Mouse (Mus musculus): ENCODE results near the gene Aftph.

Gene Aftph

GRCm38 (mm10) chr11:20723572-20723971, 17.8 kb downstream of the Aftph start:
- DNase-seq: no peak

- no peak for DNase-seq
These were observed 29.2 kb downstream of the Aftph start for GRCm38 (mm10) chr11:20712068-20712671.

- DNase-seq: peak; percentile 64
These were observed 50.4 kb downstream of the Aftph start for GRCm38 (mm10) chr11:20691000-20691399.

- DNase-seq: no peak
These were observed 59.7 kb downstream of the Aftph start for GRCm38 (mm10) chr11:20681679-20682078.

GRCm38 (mm10) chr11:20680781-20681180, 60.6 kb downstream of the Aftph start:
- DNase-seq: no peak

- DNase-seq: no peak
These were observed 62.0 kb downstream of the Aftph start for GRCm38 (mm10) chr11:20679396-20679795.

- no peak for DNase-seq
These were observed 68.9 kb downstream of the Aftph start for GRCm38 (mm10) chr11:20672513-20672912.

GRCm38 (mm10) chr11:20671789-20672392, 69.5 kb downstream of the Aftph start:
- no peak for DNase-seq

- no peak for DNase-seq
These were observed 76.5 kb downstream of the Aftph start for GRCm38 (mm10) chr11:20664878-20665277.

GRCm38 (mm10) chr11:20663580-20664198, 77.7 kb downstream of the Aftph start:
- no peak for DNase-seq

- no peak for DNase-seq
These were observed 78.6 kb downstream of the Aftph start for GRCm38 (mm10) chr11:20662811-20663210.

GRCm38 (mm10) chr11:20661652-20662051, 79.7 kb downstream of the Aftph start:
- peak; percentile 68 for DNase-seq

- no peak for DNase-seq
These were observed 81.0 kb downstream of the Aftph start for GRCm38 (mm10) chr11:20660111-20661097.

GRCm38 (mm10) chr11:20659094-20659493, 82.3 kb downstream of the Aftph start:
- DNase-seq: no peak

- no peak for DNase-seq
These were observed 84.7 kb downstream of the Aftph start for GRCm38 (mm10) chr11:20656711-20657057.

GRCm38 (mm10) chr11:20655795-20656710, 85.3 kb downstream of the Aftph start:
- DNase-seq: peak; percentile 51

- DNase-seq: no peak
These were observed 90.2 kb downstream of the Aftph start for GRCm38 (mm10) chr11:20651166-20651565.

GRCm38 (mm10) chr11:20650006-20650639, 91.3 kb downstream of the Aftph start:
- no peak for DNase-seq

- no peak for DNase-seq
These were observed 91.9 kb downstream of the Aftph start for GRCm38 (mm10) chr11:20649477-20649876.

- no peak for DNase-seq
These were observed 93.3 kb downstream of the Aftph start for GRCm38 (mm10) chr11:20647902-20648625.
